Mouse (Mus musculus) olfactory bulb, adult 2 months (tissue): ENCODE measurements at regions not wholly inside any gene's neighbourhood (a gene's known extent, or its start where the extent isn't known, plus 50 kb on each side); places are given as distances from the start of the nearest gene placed in this dataset.

Experiments
- CTCF ChIP-seq: fragments of 200-500 bp; IDR thresholded peaks from 2 replicates; pipeline ENCODE4 v1.5.1; 2012; ENCODE audit warnings: low read depth, mild to moderate bottlenecking, low read length, moderate library complexity; ENCODE audit not compliant: insufficient read depth
- POLR2A ChIP-seq: fragments of 200-500 bp; IDR thresholded peaks from 2 replicates; pipeline ENCODE4 v1.6.1; 2012; ENCODE audit warnings: mild to moderate bottlenecking, low read depth, low read length, moderate library complexity; ENCODE audit not compliant: insufficient read depth

- TF ChIP-seq POLR2A (no peak), CTCF (no peak)
Observed at GRCm38 (mm10) chr19:27149567-27149966, 66.7 kb upstream of the Vldlr start.
